Mouse (Mus musculus): ENCODE measurements around the gene Mrps27. TPM values are rescaled to one million over a fixed set of nuclear protein-coding genes. Genes with fewer than 3 reads are reported as not detected.

Mrps27 gene
- polyA plus RNA-seq, 1 experiment from 2014 or later = 29.9 TPM

- Histone ChIP-seq H3K27me3 (ENCODE audit: control insufficient read depth, insufficient read depth, low read length) (no peaks in the 10 kb centered on the region), H3K27ac (replicated peaks) (no peak overlapping the region), H3K36me3 (ENCODE audit: control insufficient read depth, insufficient read depth, low read length) (peaks cover 12% of the 10 kb centered on the region; the same call in 1 of the 2 replicates), H3K9ac (ENCODE audit: low read length) (no peak overlapping the region; the same call in 1 of the 2 replicates), H3K4me3 (ENCODE audit: low read depth, low read length) (no peak overlapping the region), H3K4me1 (replicated peaks; ENCODE audit: control insufficient read depth, insufficient read depth) (no peaks in the 10 kb centered on the region), H3K4me2 (replicated peaks; ENCODE audit: low read depth) (no peak overlapping the region), H3K9me3 (ENCODE audit: control insufficient read depth, low read length) (no peaks in the 10 kb centered on the region)
- no peak for ATAC-seq (ENCODE audit: low FRiP score, low TSS enrichment)
- 81% methylated on average over 5 of the region's 5 CpGs for WGBS
- no peak for DNase-seq (ENCODE audit: low spot score)
- TF ChIP-seq CTCF (IDR thresholded peaks at IDR 0.05; ENCODE audit: low read depth) = no peak
- no peak for TF ChIP-seq EP300 (optimal IDR thresholded peaks at IDR 0.05)
These were observed 22.0 kb downstream of the Mrps27 start for GRCm38 (mm10) chr13:99366422-99367175.

GRCm38 (mm10) chr13:99367554-99368174 lies 23.1 kb downstream of the Mrps27 start:
- no peak for TF ChIP-seq CTCF (IDR thresholded peaks at IDR 0.05; ENCODE audit: low read depth)
- no peak for TF ChIP-seq EP300 (optimal IDR thresholded peaks at IDR 0.05)
- ATAC-seq (ENCODE audit: low FRiP score, low TSS enrichment) (no peak), DNase-seq (ENCODE audit: low spot score) (no peak)
- 88% methylated on average over 12 of the region's 12 CpGs for WGBS
- H3K4me2 ChIP-seq (replicated peaks; ENCODE audit: low read depth) = no peak overlapping the region
- no peaks in the 10 kb centered on the region for H3K9me3 ChIP-seq (ENCODE audit: control insufficient read depth, low read length)
- no peak overlapping the region for H3K9ac ChIP-seq (ENCODE audit: low read length)
- H3K4me3 ChIP-seq (ENCODE audit: low read depth, low read length) = no peak overlapping the region
- H3K4me1 ChIP-seq (replicated peaks; ENCODE audit: control insufficient read depth, insufficient read depth) = no peaks in the 10 kb centered on the region
- peaks cover 12% of the 10 kb centered on the region; the same call in 1 of the 2 replicates for H3K36me3 ChIP-seq (ENCODE audit: control insufficient read depth, insufficient read depth, low read length)
- H3K27ac ChIP-seq (replicated peaks) = no peak overlapping the region
- no peaks in the 10 kb centered on the region for H3K27me3 ChIP-seq (ENCODE audit: control insufficient read depth, insufficient read depth, low read length)

DNA sequence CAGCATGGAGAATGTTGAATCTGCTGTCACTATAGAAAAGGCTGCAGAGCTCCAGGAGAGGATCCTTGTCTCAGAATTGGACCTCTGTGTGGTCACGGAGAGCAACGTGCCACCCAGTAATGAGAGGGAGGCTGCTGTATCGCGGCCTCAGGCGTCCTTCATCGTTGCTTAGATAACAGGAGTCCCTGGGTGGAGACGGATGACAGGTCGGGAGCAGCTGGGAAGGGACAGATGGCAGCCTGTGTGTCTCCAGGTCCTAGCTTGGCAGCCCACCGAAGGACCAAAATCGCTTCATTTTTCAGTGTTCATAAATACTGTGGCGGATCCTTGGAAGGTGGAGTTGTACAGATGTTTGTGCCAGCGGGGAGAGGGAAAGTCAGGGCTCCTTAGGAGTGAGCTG lies 24.5 kb downstream of the Mrps27 start:
- H3K4me2 ChIP-seq (replicated peaks; ENCODE audit: low read depth) = no peak overlapping the region
- 74% methylated on average over 12 of the region's 12 CpGs for WGBS
- peaks cover 6% of the 10 kb centered on the region; the same call in 1 of the 2 replicates for H3K36me3 ChIP-seq (ENCODE audit: control insufficient read depth, insufficient read depth, low read length)
- H3K9me3 ChIP-seq (ENCODE audit: control insufficient read depth, low read length) = no peaks in the 10 kb centered on the region
- H3K27me3 ChIP-seq (ENCODE audit: control insufficient read depth, insufficient read depth, low read length) = no peaks in the 10 kb centered on the region
- no peak overlapping the region for H3K27ac ChIP-seq (replicated peaks)
- no peak overlapping the region for H3K4me3 ChIP-seq (ENCODE audit: low read depth, low read length)
- no peak overlapping the region for H3K9ac ChIP-seq (ENCODE audit: low read length)
- no peak for TF ChIP-seq CTCF (IDR thresholded peaks at IDR 0.05; ENCODE audit: low read depth)
- no peak for TF ChIP-seq EP300 (optimal IDR thresholded peaks at IDR 0.05)
- DNase-seq (ENCODE audit: low spot score) (no peak), ATAC-seq (ENCODE audit: low FRiP score, low TSS enrichment) (no peak)
- H3K4me1 ChIP-seq (replicated peaks; ENCODE audit: control insufficient read depth, insufficient read depth) = no peaks in the 10 kb centered on the region

GRCm38 (mm10) chr13:99371285-99371684 lies 26.7 kb downstream of the Mrps27 start:
- 87% methylated on average over 5 of the region's 5 CpGs for WGBS
- no peaks in the 10 kb centered on the region for H3K4me1 ChIP-seq (replicated peaks; ENCODE audit: control insufficient read depth, insufficient read depth)
- no peak for ATAC-seq (ENCODE audit: low FRiP score, low TSS enrichment)

DNA sequence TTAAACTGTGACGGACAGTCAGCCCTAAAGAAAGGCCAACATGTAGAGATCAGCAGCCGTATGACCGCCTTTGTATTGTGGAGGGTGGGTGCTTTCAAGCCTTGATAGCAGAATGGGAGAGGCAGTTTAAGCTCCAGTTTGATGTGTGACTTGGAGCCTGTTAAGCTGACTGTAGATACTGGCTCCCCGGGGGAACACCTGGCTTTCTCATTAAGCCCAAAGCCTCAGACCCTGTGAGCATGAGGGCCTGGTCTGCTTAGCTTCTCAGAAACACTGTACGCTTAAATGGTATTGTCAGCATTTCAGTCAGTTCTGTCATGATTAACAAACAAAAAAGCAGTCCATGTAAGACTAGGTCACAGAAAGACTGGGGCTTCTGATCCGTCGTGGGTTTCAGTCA lies 29.1 kb downstream of the Mrps27 start:
- H3K27me3 ChIP-seq (ENCODE audit: control insufficient read depth, insufficient read depth, low read length) = no peaks in the 10 kb centered on the region
- H3K4me1 ChIP-seq (replicated peaks; ENCODE audit: control insufficient read depth, insufficient read depth) = no peaks in the 10 kb centered on the region
- H3K9ac ChIP-seq (ENCODE audit: low read length) = no peak overlapping the region
- WGBS = 67% methylated on average over 7 of the region's 7 CpGs
- H3K4me2 ChIP-seq (replicated peaks; ENCODE audit: low read depth) = no peak overlapping the region
- no peak overlapping the region for H3K4me3 ChIP-seq (ENCODE audit: low read depth, low read length)
- no peak for ATAC-seq (ENCODE audit: low FRiP score, low TSS enrichment)
- TF ChIP-seq CTCF (IDR thresholded peaks at IDR 0.05; ENCODE audit: low read depth) (no peak), EP300 (optimal IDR thresholded peaks at IDR 0.05) (no peak)
- DNase-seq (ENCODE audit: low spot score) = no peak
- no peaks in the 10 kb centered on the region for H3K36me3 ChIP-seq (ENCODE audit: control insufficient read depth, insufficient read depth, low read length)
- H3K9me3 ChIP-seq (ENCODE audit: control insufficient read depth, low read length) = no peaks in the 10 kb centered on the region
- H3K27ac ChIP-seq (replicated peaks) = no peak overlapping the region

More at GRCm38 (mm10) chr13:99371285-99371684, 26.7 kb downstream of the Mrps27 start:
- Histone ChIP-seq H3K4me2 (replicated peaks; ENCODE audit: low read depth) (no peak overlapping the region), H3K9ac (ENCODE audit: low read length) (no peak overlapping the region), H3K27me3 (ENCODE audit: control insufficient read depth, insufficient read depth, low read length) (no peaks in the 10 kb centered on the region), H3K27ac (replicated peaks) (no peak overlapping the region), H3K4me3 (ENCODE audit: low read depth, low read length) (no peak overlapping the region), H3K9me3 (ENCODE audit: control insufficient read depth, low read length) (no peaks in the 10 kb centered on the region), H3K36me3 (ENCODE audit: control insufficient read depth, insufficient read depth, low read length) (0 out of 2 replicates have a peak, but pooled peaks cover 3% of the 10 kb centered on the region)
- DNase-seq (ENCODE audit: low spot score) = no peak
- TF ChIP-seq EP300 (optimal IDR thresholded peaks at IDR 0.05) (no peak), CTCF (IDR thresholded peaks at IDR 0.05; ENCODE audit: low read depth) (no peak)

GRCm38 (mm10) chr13:99374191-99374590 lies 29.6 kb downstream of the Mrps27 start:
- Histone ChIP-seq H3K27ac (replicated peaks) (no peak overlapping the region), H3K9me3 (ENCODE audit: control insufficient read depth, low read length) (no peaks in the 10 kb centered on the region), H3K36me3 (ENCODE audit: control insufficient read depth, insufficient read depth, low read length) (no peaks in the 10 kb centered on the region), H3K9ac (ENCODE audit: low read length) (no peak overlapping the region), H3K4me2 (replicated peaks; ENCODE audit: low read depth) (no peak overlapping the region), H3K4me1 (replicated peaks; ENCODE audit: control insufficient read depth, insufficient read depth) (no peaks in the 10 kb centered on the region), H3K27me3 (ENCODE audit: control insufficient read depth, insufficient read depth, low read length) (no peaks in the 10 kb centered on the region), H3K4me3 (ENCODE audit: low read depth, low read length) (no peak overlapping the region)
- TF ChIP-seq CTCF (IDR thresholded peaks at IDR 0.05; ENCODE audit: low read depth) = no peak
- no peak for TF ChIP-seq EP300 (optimal IDR thresholded peaks at IDR 0.05)
- ATAC-seq (ENCODE audit: low FRiP score, low TSS enrichment) (no peak), DNase-seq (ENCODE audit: low spot score) (no peak)
- WGBS = 57% methylated on average over 4 of the region's 4 CpGs

Measured in stomach, postnatal 0 days (tissue).